Mouse (Mus musculus): ENCODE measurements at regions not wholly inside any gene's neighbourhood (a gene's known extent, or its start where the extent isn't known, plus 50 kb on each side); places are given as distances from the start of the nearest gene placed in this dataset.

DNA sequence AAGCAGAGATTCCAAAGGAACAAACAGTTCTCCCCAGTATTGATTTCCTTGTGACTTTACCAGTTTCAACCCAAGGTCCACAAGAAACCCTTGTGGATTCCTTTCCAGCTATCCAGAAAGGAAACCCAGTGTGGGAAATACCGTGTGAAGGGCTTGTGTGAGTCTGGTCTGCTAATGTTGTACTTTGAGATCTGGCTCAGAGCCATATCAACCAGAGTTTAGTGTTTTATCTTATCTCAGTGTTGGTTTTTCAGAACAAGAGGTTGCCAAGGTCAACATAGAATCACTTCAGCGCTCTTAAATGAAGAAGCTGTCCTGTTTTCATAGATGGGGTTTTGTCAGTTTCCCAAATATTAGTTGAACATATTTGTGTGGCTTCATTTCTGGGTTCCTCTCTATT, 88.1 kb downstream of the Pctp start:
- no peak for TF ChIP-seq EP300 (IDR thresholded peaks at IDR 0.05; ENCODE audit: low read length)
- no peak for TF ChIP-seq MEF2A (IDR thresholded peaks at IDR 0.05; ENCODE audit: borderline replicate concordance, low read depth, low read length)
- no peak for TF ChIP-seq POLR2A (IDR thresholded peaks at IDR 0.05; ENCODE audit: low read depth, low read length)
- no peak for TF ChIP-seq RCOR1 (conservative IDR thresholded peaks at IDR 0.05; ENCODE audit: low read depth, low read length)
- no peak for TF ChIP-seq ZC3H11A (IDR thresholded peaks at IDR 0.05; ENCODE audit: low read depth, low read length)
- TF ChIP-seq CTCF (conservative IDR thresholded peaks at IDR 0.05 in 1 of 2, IDR thresholded peaks at IDR 0.05 in 1 of 2; ENCODE audit: low read depth in 2 of 2, low read length in 2 of 2): no peak

All from CH12.LX (cell line).